In the genomic region with DNA sequence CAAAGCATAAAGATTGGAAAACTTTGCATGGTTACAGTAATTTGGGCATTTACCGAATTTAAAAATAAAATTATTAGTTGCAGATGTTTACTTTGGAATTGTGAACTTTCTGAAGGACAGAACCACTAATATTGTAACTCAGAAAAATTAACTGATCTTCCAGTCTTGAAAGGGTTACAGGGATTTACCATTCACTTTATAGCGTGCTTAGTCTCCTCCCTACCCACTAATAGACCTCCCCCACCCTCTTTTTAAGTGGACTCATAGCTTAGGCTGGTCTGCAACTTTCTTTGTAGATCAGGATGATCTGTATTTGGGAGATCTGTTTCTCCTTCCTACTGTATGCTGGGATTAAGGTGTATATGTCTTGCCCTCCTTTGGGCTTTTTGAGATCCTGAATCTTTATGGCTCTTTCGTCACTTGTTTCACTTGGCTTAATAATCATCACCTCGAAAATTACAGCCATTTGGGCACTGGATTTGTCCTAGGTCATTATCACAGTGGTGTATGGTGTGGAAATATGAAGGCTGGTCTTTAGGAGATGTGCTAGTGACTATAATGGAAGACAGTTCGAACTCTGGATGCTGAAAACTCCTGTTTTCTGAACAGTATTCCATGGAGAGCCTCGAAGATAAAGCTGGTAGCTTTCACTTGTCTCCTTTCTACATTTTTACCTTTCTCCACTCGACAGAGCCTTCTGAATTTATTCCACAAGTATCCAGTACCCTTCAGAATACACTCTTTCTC, we compare ENCODE assay signal across 10 mouse cellular contexts. TPM values are rescaled to one million over a fixed set of nuclear protein-coding genes. Genes with fewer than 3 reads are reported as not detected.
A peak's percentile ranks its signal among the peaks of the same experiment; 100 is the strongest.
DNase-seq lines count a peak whose midpoint lies in the region; ATAC-seq and TF ChIP-seq lines count a peak whose summit lies in the region.
"Had no signal": no experiment of that assay in that cellular context is flagged by ENCODE, and none has a peak within 500 bp of the region (broad histone marks: within the 10 kb centered on the region; RNA-seq: fewer than 3 reads in every experiment).

No protein-coding gene starts in this region.

- no peaks in the 10 kb centered on the region for H3K27me3 ChIP-seq in hindbrain, embryonic 10.5 days (ENCODE audit: insufficient read depth, poor library complexity, severe bottlenecking)
- H3K27me3 ChIP-seq in midbrain, embryonic 11.5 days (ENCODE audit: control insufficient read depth, insufficient read depth, low read length): no peaks in the 10 kb centered on the region

- peak overlapping the region; percentile 60; the same call in 1 of the 2 replicates for H3K9ac ChIP-seq in ES-E14 (ENCODE audit: insufficient read depth, low read depth, low read length, poor library complexity, severe bottlenecking)
- peak overlapping the region; percentile 69 for H3K9ac ChIP-seq in midbrain, embryonic 11.5 days (ENCODE audit: low read length)

- ATAC-seq in midbrain, embryonic 11.5 days (ENCODE audit: low FRiP score): no peak

- H3K36me3 ChIP-seq in ES-E14 (ENCODE audit: control insufficient read depth, insufficient read depth, low read length, poor library complexity, severe bottlenecking): no peaks in the 10 kb centered on the region
- no peaks in the 10 kb centered on the region for H3K36me3 ChIP-seq in hindbrain, embryonic 10.5 days
- H3K36me3 ChIP-seq in midbrain, embryonic 11.5 days (ENCODE audit: control insufficient read depth, insufficient read depth, low read length): no peaks in the 10 kb centered on the region

- H3K4me1 ChIP-seq in ES-E14 (ENCODE audit: control insufficient read depth in 2 of 2, insufficient read depth in 2 of 2, low read length in 2 of 2, poor library complexity in 1 of 2): peaks cover 0 to 2% of the 10 kb centered on the region in 2 experiments; a peak in 1 of 4 replicates
- H3K4me1 ChIP-seq in hindbrain, embryonic 10.5 days (replicated peaks): peaks cover 47% of the 10 kb centered on the region
- H3K4me1 ChIP-seq in midbrain, embryonic 11.5 days (ENCODE audit: control insufficient read depth, insufficient read depth, low read length): peaks cover 16% of the 10 kb centered on the region

- peak overlapping the region; percentile 87; the same call in 1 of the 2 replicates for H3K27ac ChIP-seq in ES-E14 (ENCODE audit: insufficient read depth, low read depth, low read length, poor library complexity, severe bottlenecking)
- peak overlapping the region; percentile 98 for H3K27ac ChIP-seq in hindbrain, embryonic 10.5 days
- H3K27ac ChIP-seq in midbrain, embryonic 11.5 days (ENCODE audit: low read depth, low read length): peak overlapping the region; percentile 98

- whole genome bisulfite sequencing in hindbrain, embryonic 10.5 days: 27% methylated on average over 7 of the region's 7 CpGs
- 22% methylated on average over 7 of the region's 7 CpGs for whole genome bisulfite sequencing in midbrain, embryonic 11.5 days

- in situ Hi-C loops in ES-E14 (cut with MboI; ENCODE audit: low sequenced_read_pairs in 2 of 2, unreplicated experiment in 2 of 2): loop anchor here in 1 of 2 experiments (25.0 kb wide), 1 partner anchor 1499 kb away; the partner anchor contains the start of genes Hist1h2ag, Hist1h2ah, Hist1h2bj and Hist1h2bk

- H3K4me2 ChIP-seq in midbrain, embryonic 11.5 days: peak overlapping the region; percentile 45

- no peaks in the 10 kb centered on the region for H3K9me3 ChIP-seq in ES-E14 (ENCODE audit: control insufficient read depth, insufficient read depth, low read depth, low read length)
- no peaks in the 10 kb centered on the region for H3K9me3 ChIP-seq in hindbrain, embryonic 10.5 days
- H3K9me3 ChIP-seq in midbrain, embryonic 11.5 days (ENCODE audit: control insufficient read depth, low read length): no peaks in the 10 kb centered on the region

- DNase-seq in heart, adult 11 months: peak; percentile 27
- no peak for DNase-seq in heart, adult 9 months (ENCODE audit: low spot score in 2 of 2)
- no peak for DNase-seq in ES-E14 (ENCODE audit: low read depth, low spot score)
- DNase-seq in hindbrain, embryonic 10.5 days (ENCODE audit: low spot score): no peak
- DNase-seq in midbrain, embryonic 11.5 days (ENCODE audit: low spot score, missing footprints): peak; percentile 87
- no peak for DNase-seq in frontal cortex, postnatal 14 days (ENCODE audit: low spot score in 2 of 2)
- DNase-seq in thymus, postnatal 10 days (ENCODE audit: low spot score in 2 of 2): no peak
- no peak for DNase-seq in cerebellum, adult 11 months
- DNase-seq: cerebellum, adult 9-10 months; right cerebral cortex, postnatal 4 days had no signal

- H3K4me3 ChIP-seq in ES-E14 (ENCODE audit: insufficient read depth in 1 of 2, low read depth in 1 of 2, low read length in 2 of 2, poor library complexity in 1 of 2, severe bottlenecking in 1 of 2): peak overlapping the region; percentile 64 to 79
- peak overlapping the region; percentile 64 for H3K4me3 ChIP-seq in hindbrain, embryonic 10.5 days
- peak overlapping the region; percentile 48 for H3K4me3 ChIP-seq in midbrain, embryonic 11.5 days (ENCODE audit: low read depth, low read length)

TF ChIP-seq in ES-E14, 5 proteins besides CTCF, POLR2A, EP300 and RAD21:
- TF ChIP-seq ZNF384 (IDR thresholded peaks at IDR 0.05; ENCODE audit: low read depth, low read length) (no peak), HCFC1 (IDR thresholded peaks at IDR 0.05; ENCODE audit: borderline replicate concordance, insufficient read depth, low read length) (no peak), ZC3H11A (IDR thresholded peaks at IDR 0.05; ENCODE audit: borderline replicate concordance, low read depth, low read length) (no peak), MAFK (IDR thresholded peaks at IDR 0.05; ENCODE audit: insufficient read depth, low read depth, low read length) (no peak), CHD2 (IDR thresholded peaks at IDR 0.05; ENCODE audit: low read depth, low read length) (no peak)

RNA-seq across cellular contexts. Expression of gene Hist1h3g, which starts 1.0 kb away (rescaled TPM):
- total RNA-seq in ES-E14 (2012; rRNA removed): 436 and 621 TPM in 2 replicates
- polyA plus RNA-seq in hindbrain, embryonic 10.5 days (2016; fragmentation: Nextera tagmentation; extraction: Ambion mirVana): 3.3 and 6.0 TPM in 2 replicates
- polyA plus RNA-seq in midbrain, embryonic 11.5 days (2014; fragmentation: Nextera tagmentation; extraction: Ambion mirVana): 4.0 and 4.8 TPM in 2 replicates

RNA-seq across cellular contexts. Expression of gene Hist1h2af, which starts 2.5 kb away (rescaled TPM):
- 1,402 and 1,887 TPM in 2 replicates for total RNA-seq in ES-E14 (2012; rRNA removed)
- 7.8 and 9.2 TPM in 2 replicates for polyA plus RNA-seq in hindbrain, embryonic 10.5 days (2016; fragmentation: Nextera tagmentation; extraction: Ambion mirVana)
- polyA plus RNA-seq in midbrain, embryonic 11.5 days (2014; fragmentation: Nextera tagmentation; extraction: Ambion mirVana): 6.4 and 9.1 TPM in 2 replicates

RNA-seq across cellular contexts. Expression of gene Hist1h4h, which starts 5.4 kb away (rescaled TPM):
- 2,382 and 2,804 TPM in 2 replicates for total RNA-seq in ES-E14 (2012; rRNA removed)
- polyA plus RNA-seq in hindbrain, embryonic 10.5 days (2016; fragmentation: Nextera tagmentation; extraction: Ambion mirVana): 5.8 and 7.4 TPM in 2 replicates
- 3.3 and 3.6 TPM in 2 replicates for polyA plus RNA-seq in midbrain, embryonic 11.5 days (2014; fragmentation: Nextera tagmentation; extraction: Ambion mirVana)

RNA-seq across cellular contexts. Expression of gene Hist1h2bh, which starts 6.9 kb away (rescaled TPM):
- total RNA-seq in ES-E14 (2012; rRNA removed): 98.5 and 146 TPM in 2 replicates
- polyA plus RNA-seq in hindbrain, embryonic 10.5 days (2016; fragmentation: Nextera tagmentation; extraction: Ambion mirVana): 0.51 and 1.1 TPM in 2 replicates
- 0.44 and 0.87 TPM in 2 replicates for polyA plus RNA-seq in midbrain, embryonic 11.5 days (2014; fragmentation: Nextera tagmentation; extraction: Ambion mirVana)

RNA-seq across cellular contexts. Expression of gene Hist1h3f, which starts 7.6 kb away (rescaled TPM):
- 245 and 289 TPM in 2 replicates for total RNA-seq in ES-E14 (2012; rRNA removed)
- polyA plus RNA-seq in hindbrain, embryonic 10.5 days (2016; fragmentation: Nextera tagmentation; extraction: Ambion mirVana): 0.92 and 1.1 TPM in 2 replicates
- polyA plus RNA-seq in midbrain, embryonic 11.5 days (2014; fragmentation: Nextera tagmentation; extraction: Ambion mirVana): 1.2 and 1.3 TPM in 2 replicates

Comparison
In these comparisons a context has a peak if more than half of its experiments do, and no peak if none do; other contexts are left out.
1. DNase-seq: peak in heart, adult 11 months (single experiment) and midbrain, embryonic 11.5 days (single experiment); none in heart, adult 9 months (0 of 2), ES-E14 (single experiment), hindbrain, embryonic 10.5 days (single experiment), frontal cortex, postnatal 14 days (0 of 2), thymus, postnatal 10 days (0 of 2) and cerebellum, adult 11 months (single experiment).
2. Peak in every context shown above with its lines, with median percentiles within 50 percentile points of each other: H3K27ac ChIP-seq and H3K4me3 ChIP-seq.